Mouse (Mus musculus) myocyte (in vitro differentiated cells): ENCODE data around the gene Krt39. TPM values are rescaled to one million over a fixed set of nuclear protein-coding genes. Genes with fewer than 3 reads are reported as not detected.

Source experiments
- H3K27me3 ChIP-seq: one replicate; pipeline ENCODE4 v1.6.1; 2011; ENCODE audit not compliant: control insufficient read depth, insufficient read depth, insufficient read length
- H3K36me3 ChIP-seq: one replicate; pipeline ENCODE4 v1.6.1; 2011; ENCODE audit not compliant: control insufficient read depth, insufficient read depth
- H3K4me2 ChIP-seq: one replicate; pipeline ENCODE4 v1.6.1; 2011; ENCODE audit warnings: low read depth, control low read depth
- H3K4me3 ChIP-seq: one replicate; pipeline ENCODE4 v1.5.1; 2011; ENCODE audit warnings: mild to moderate bottlenecking, control low read depth, moderate library complexity
- H3K79me2 ChIP-seq: one replicate; pipeline ENCODE4 v1.6.1; 2011; ENCODE audit not compliant: control insufficient read depth, insufficient read depth
- H3ac ChIP-seq: one replicate; pipeline ENCODE4 v1.6.1; 2011; ENCODE audit not compliant: control insufficient read depth, insufficient read length
- CEBPB ChIP-seq: IDR thresholded peaks from 2 replicates; pipeline ENCODE4 v1.6.1; 2011; ENCODE audit warnings: mild to moderate bottlenecking, moderate library complexity; ENCODE audit not compliant: poor library complexity, insufficient read depth, severe bottlenecking
- E2F4 ChIP-seq: IDR thresholded peaks from one replicate; pipeline ENCODE4 v1.6.1; 2011; ENCODE audit warnings: mild to moderate bottlenecking, control low read depth, moderate library complexity; ENCODE audit not compliant: insufficient read depth
- MAX ChIP-seq: IDR thresholded peaks from one replicate; pipeline ENCODE4 v1.6.1; 2011; ENCODE audit warnings: low read depth, mild to moderate bottlenecking, control low read depth
- MYOD1 ChIP-seq, 3 experiments: IDR thresholded peaks; one replicate each; pipeline ENCODE4 v1.6.1; 2011; ENCODE audit warnings: control low read depth in 2 of 3, low read depth in 2 of 3, mild to moderate bottlenecking in 2 of 3, moderate library complexity in 1 of 3; ENCODE audit not compliant: insufficient read length in 2 of 3, control insufficient read depth in 1 of 3
- MYOG ChIP-seq, 3 experiments: IDR thresholded peaks; one replicate each; pipeline ENCODE4 v1.6.1; 2011; ENCODE audit warnings: control low read depth in 2 of 3, low read depth in 2 of 3, mild to moderate bottlenecking in 2 of 3; ENCODE audit not compliant: insufficient read length in 2 of 3, control insufficient read depth in 1 of 3, insufficient read depth in 1 of 3
- POLR2A ChIP-seq: IDR thresholded peaks from one replicate; pipeline ENCODE4 v1.6.1; 2011; ENCODE audit warnings: low read depth, mild to moderate bottlenecking, control low read depth, moderate library complexity; ENCODE audit not compliant: insufficient read length
- POLR2AphosphoS2 ChIP-seq: IDR thresholded peaks from one replicate; pipeline ENCODE4 v1.6.1; 2011; ENCODE audit warnings: low read depth, control low read depth; ENCODE audit not compliant: insufficient read length
- REST ChIP-seq: IDR thresholded peaks from one replicate; pipeline ENCODE4 v1.6.1; 2011; ENCODE audit warnings: mild to moderate bottlenecking, control low read depth, moderate library complexity; ENCODE audit not compliant: insufficient read depth, insufficient read length
- SRF ChIP-seq: IDR thresholded peaks from one replicate; pipeline ENCODE4 v1.6.1; 2011; ENCODE audit warnings: low read depth; ENCODE audit not compliant: control insufficient read depth, insufficient read length
- TCF12 ChIP-seq: IDR thresholded peaks from one replicate; pipeline ENCODE4 v1.6.1; 2011; ENCODE audit warnings: mild to moderate bottlenecking, control low read depth; ENCODE audit not compliant: poor library complexity, insufficient read depth, severe bottlenecking
- TCF3 ChIP-seq: IDR thresholded peaks from one replicate; pipeline ENCODE4 v1.6.1; 2011; ENCODE audit warnings: low read depth, control low read depth; ENCODE audit not compliant: insufficient read length
- USF1 ChIP-seq: IDR thresholded peaks from one replicate; pipeline ENCODE4 v1.6.1; 2011; ENCODE audit warnings: low read depth, mild to moderate bottlenecking, control low read depth, moderate library complexity
- polyA plus RNA-seq: library from polyadenylated mRNA; unstranded; fragments of >200 nt; fragmentation: generic; extraction: Trizol; gene quantifications from one replicate; pipeline ENCODE4 v1.2.1, GENCODE M21; 2012; ENCODE audit warnings: missing spikeins

Gene Krt39
- polyA plus RNA-seq, 1 experiment = not detected

GRCm38 (mm10) chr11:99492733-99493573, 28.2 kb downstream of the Krt39 start, which contains the start of gene Krt23:
Gene Krt23 (minus strand): TSS chr11:99493137.
- Histone ChIP-seq H3ac (no peak within 1 kb of the TSS), H3K79me2 (no peaks in the 10 kb centered on the region)
- TF ChIP-seq MYOG (IDR thresholded peaks at IDR 0.05; ENCODE audit: control insufficient read depth in 1 of 3, insufficient read depth in 1 of 3, insufficient read length in 2 of 3, low read depth in 2 of 3) (no peak), TCF12 (no peak)

GRCm38 (mm10) chr11:99491040-99491439, 30.1 kb downstream of the Krt39 start:
- no peak for TF ChIP-seq MYOG (IDR thresholded peaks at IDR 0.05; ENCODE audit: control insufficient read depth in 1 of 3, insufficient read depth in 1 of 3, insufficient read length in 2 of 3, low read depth in 2 of 3)
- TF ChIP-seq CEBPB = no peak
- no peak for TF ChIP-seq SRF
- no peak for TF ChIP-seq TCF3
- no peak for TF ChIP-seq USF1
- no peak for TF ChIP-seq POLR2AphosphoS2
- no peak for TF ChIP-seq MYOD1 (IDR thresholded peaks at IDR 0.05; ENCODE audit: control insufficient read depth in 1 of 3, insufficient read length in 2 of 3, low read depth in 2 of 3)
- no peak for TF ChIP-seq POLR2A
- TF ChIP-seq REST = no peak
- TF ChIP-seq TCF12 = no peak
- TF ChIP-seq E2F4 = no peak
- TF ChIP-seq MAX = no peak
- no peaks in the 10 kb centered on the region for H3K27me3 ChIP-seq
- no peak overlapping the region for H3K4me2 ChIP-seq
- H3K36me3 ChIP-seq = no peaks in the 10 kb centered on the region
- no peak overlapping the region for H3K4me3 ChIP-seq
- no peak overlapping the region for H3ac ChIP-seq
- no peaks in the 10 kb centered on the region for H3K79me2 ChIP-seq

More at GRCm38 (mm10) chr11:99492733-99493573, 28.2 kb downstream of the Krt39 start, which contains the start of gene Krt23:
- H3K4me3 ChIP-seq = no peak within 1 kb of the TSS
- H3K4me2 ChIP-seq = no peak within 1 kb of the TSS
- no peaks in the 10 kb centered on the region for H3K36me3 ChIP-seq
- H3K27me3 ChIP-seq = no peaks in the 10 kb centered on the region

GRCm38 (mm10) chr11:99490624-99491023, 30.5 kb downstream of the Krt39 start:
- TF ChIP-seq POLR2AphosphoS2 = no peak
- no peak for TF ChIP-seq CEBPB
- no peak for TF ChIP-seq MAX
- TF ChIP-seq TCF3 = no peak
- no peaks in the 10 kb centered on the region for H3K27me3 ChIP-seq
- H3K79me2 ChIP-seq = no peaks in the 10 kb centered on the region
- H3K4me2 ChIP-seq = no peak overlapping the region
- no peak overlapping the region for H3K4me3 ChIP-seq
- no peaks in the 10 kb centered on the region for H3K36me3 ChIP-seq
- H3ac ChIP-seq = no peak overlapping the region

- no peaks in the 10 kb centered on the region for H3K36me3 ChIP-seq
- no peak overlapping the region for H3ac ChIP-seq
- H3K27me3 ChIP-seq = no peaks in the 10 kb centered on the region
Measured at GRCm38 (mm10) chr11:99489233-99489632, 31.9 kb downstream of the Krt39 start.

GRCm38 (mm10) chr11:99474981-99475380, 46.2 kb downstream of the Krt39 start:
- H3K27me3 ChIP-seq = no peaks in the 10 kb centered on the region
- no peaks in the 10 kb centered on the region for H3K36me3 ChIP-seq
- no peak for TF ChIP-seq POLR2AphosphoS2
- no peak for TF ChIP-seq E2F4
- TF ChIP-seq CEBPB = no peak
- TF ChIP-seq MAX = no peak
- TF ChIP-seq MYOD1 (IDR thresholded peaks at IDR 0.05; ENCODE audit: control insufficient read depth in 1 of 3, insufficient read length in 2 of 3, low read depth in 2 of 3) = no peak
- no peak for TF ChIP-seq POLR2A
- H3K4me3 ChIP-seq = no peak overlapping the region
- H3ac ChIP-seq = no peak overlapping the region
- H3K4me2 ChIP-seq = no peak overlapping the region
- no peaks in the 10 kb centered on the region for H3K79me2 ChIP-seq

More at GRCm38 (mm10) chr11:99489233-99489632, 31.9 kb downstream of the Krt39 start:
- Histone ChIP-seq H3K4me3 (no peak overlapping the region), H3K79me2 (no peaks in the 10 kb centered on the region), H3K4me2 (no peak overlapping the region)
- no peak for TF ChIP-seq SRF
- TF ChIP-seq CEBPB = no peak

GRCm38 (mm10) chr11:99473433-99473832, 47.7 kb downstream of the Krt39 start:
- Histone ChIP-seq H3K4me2 (no peak overlapping the region), H3K4me3 (no peak overlapping the region), H3K79me2 (no peaks in the 10 kb centered on the region), H3ac (no peak overlapping the region), H3K27me3 (no peaks in the 10 kb centered on the region), H3K36me3 (no peaks in the 10 kb centered on the region)
- TF ChIP-seq CEBPB (no peak), TCF3 (no peak), TCF12 (no peak), SRF (no peak), POLR2A (no peak), MYOG (IDR thresholded peaks at IDR 0.05; ENCODE audit: control insufficient read depth in 1 of 3, insufficient read depth in 1 of 3, insufficient read length in 2 of 3, low read depth in 2 of 3) (no peak), POLR2AphosphoS2 (no peak), MYOD1 (IDR thresholded peaks at IDR 0.05; ENCODE audit: control insufficient read depth in 1 of 3, insufficient read length in 2 of 3, low read depth in 2 of 3) (no peak), USF1 (no peak), REST (no peak), MAX (no peak), E2F4 (no peak)
